Mouse (Mus musculus): ENCODE measurements around the gene Gabrg3.
"Not testable (repeated sequence)": the region's sequence is repeated elsewhere in the genome, so short reads cannot be mapped to it uniquely, and the experiment has no call there.

Gene Gabrg3

DNA sequence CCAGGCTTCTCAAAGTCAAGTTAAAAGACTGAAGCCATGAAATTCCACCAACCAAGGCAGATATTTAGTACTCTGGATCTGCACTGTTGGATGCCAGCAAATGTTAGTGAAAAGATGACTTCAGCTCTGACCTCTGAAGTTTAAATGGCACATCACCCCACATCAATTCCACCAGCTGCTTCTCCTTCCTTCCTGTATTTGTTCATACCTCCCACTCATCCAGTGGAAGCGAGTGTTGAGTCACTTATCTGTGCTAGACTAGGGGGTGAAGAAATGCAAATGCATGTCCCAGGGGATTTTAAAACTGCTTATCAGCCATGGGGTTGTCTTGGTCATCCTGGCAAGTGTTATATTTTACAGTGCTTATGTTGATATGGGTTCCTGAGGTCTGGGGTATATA, 79.7 kb downstream of the Gabrg3 start:
- no peak for DNase-seq

DNA sequence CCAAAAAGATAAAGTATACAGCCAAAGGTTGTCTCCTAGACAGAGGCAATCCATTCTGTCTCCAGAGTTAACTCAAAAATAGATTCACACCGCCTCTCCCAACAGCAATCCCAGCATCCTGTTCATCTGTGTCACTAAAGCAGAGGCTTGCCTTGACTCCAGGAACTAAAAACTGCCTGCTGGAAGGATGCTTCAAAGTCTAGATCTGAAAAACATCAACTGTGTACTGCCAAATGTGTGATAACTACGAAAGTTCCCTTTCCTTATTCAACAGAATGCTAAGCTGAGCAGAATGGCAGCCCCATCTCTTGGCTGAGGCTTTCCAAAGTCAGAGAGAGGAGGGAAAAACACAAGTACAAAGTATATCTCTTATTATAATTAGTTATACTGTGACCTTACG, 90.3 kb downstream of the Gabrg3 start:
- DNase-seq, result no peak

GRCm38 (mm10) chr7:57294127-57294526, 92.9 kb downstream of the Gabrg3 start:
- DNase-seq, result no peak

DNA sequence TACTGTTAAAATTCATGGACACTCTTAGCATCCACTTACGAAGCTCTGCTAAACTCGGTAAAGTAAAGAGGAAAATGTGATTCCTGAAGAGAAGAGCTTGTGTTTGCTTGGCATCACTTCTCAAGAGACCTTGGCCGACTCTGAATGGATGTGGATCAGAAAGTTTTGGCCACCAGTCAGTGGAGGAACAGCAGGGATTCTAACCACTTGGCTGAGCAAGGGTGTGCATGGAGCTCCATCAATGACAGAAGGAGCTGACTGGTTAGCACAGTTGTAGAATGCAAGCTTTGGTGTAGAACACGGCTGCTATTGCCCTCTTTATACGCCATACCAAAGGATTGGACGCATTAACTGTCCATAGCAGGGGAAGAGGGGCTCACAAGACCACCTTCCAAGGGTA, 93.4 kb downstream of the Gabrg3 start:
- DNase-seq, result no peak

GRCm38 (mm10) chr7:57283186-57283585, 103.8 kb downstream of the Gabrg3 start:
- no peak for DNase-seq

- DNase-seq, result no peak
Measured at GRCm38 (mm10) chr7:57278841-57279240, 108.1 kb downstream of the Gabrg3 start.

- no peak for DNase-seq
Measured at GRCm38 (mm10) chr7:57260201-57260600, 126.8 kb downstream of the Gabrg3 start.

DNA sequence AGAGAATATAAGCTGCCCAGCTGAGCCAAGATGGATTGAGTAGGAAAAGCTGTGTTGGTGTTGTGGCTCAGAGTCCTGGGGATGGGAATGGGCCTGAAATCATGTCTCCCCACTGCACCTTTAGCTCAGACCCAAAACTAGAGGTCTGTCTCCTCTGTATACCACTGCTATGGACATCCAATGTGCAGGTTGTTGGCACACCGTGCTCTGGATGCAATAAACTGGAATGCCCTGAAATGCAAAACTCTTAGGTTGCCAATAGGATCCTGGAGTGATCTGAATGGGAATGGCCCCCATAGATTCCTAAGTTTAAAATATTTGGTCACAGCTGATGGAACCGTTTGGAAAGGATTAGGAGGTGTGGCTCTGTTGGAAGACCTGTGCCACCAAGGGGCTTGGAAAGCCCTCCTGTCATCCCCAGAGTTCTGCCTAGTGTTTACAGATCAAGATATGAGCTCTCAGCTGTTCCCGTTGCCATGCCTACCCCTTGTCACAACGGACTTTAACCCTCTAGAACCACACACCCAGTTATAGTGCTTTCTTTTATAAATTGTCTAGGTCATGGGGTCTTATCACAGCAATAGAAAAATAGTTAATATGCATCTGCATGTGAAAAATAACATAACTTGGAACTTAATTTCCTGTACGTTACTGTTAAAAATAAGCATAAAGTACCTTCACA, 128.0 kb downstream of the Gabrg3 start:
- no peak for DNase-seq

DNA sequence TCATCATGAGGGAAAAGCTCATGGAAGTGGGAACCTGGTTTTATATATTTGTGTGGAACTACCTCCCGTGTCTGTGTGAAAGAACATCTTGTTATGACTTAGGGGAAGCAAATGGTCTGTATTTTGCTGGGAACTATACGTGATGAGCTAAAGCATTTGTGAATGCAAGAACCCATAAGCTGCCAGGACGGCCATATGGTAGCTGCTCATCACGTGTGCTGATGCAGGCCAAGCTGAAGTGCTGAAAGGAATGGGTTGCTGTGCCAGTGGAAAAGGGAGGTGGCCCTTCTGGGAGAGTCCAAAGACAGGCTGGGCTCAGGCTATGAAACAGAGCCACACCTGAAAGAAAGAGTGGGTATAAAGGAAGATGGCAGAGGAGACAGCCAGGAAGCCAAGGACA, 143.0 kb downstream of the Gabrg3 start:
- no peak for DNase-seq

DNA sequence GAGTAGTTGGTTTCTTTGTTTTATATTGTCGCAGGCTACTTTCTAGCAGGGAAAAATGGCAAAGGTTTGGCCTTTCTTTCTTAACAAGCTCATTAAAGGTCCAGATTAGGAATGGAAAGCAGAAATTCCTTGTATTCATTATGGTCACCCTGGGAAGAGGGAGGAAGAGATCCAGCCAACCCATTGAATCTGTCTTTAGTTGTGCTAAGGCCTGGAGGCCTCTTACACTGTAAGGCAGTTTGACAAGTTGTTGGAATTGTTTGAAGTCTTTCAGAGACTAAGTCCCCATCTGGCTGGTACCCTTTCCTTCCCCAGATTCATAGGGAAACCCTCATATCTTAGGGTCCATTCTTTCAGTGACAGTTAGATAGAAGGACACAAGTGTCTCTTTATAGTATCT, 172.9 kb downstream of the Gabrg3 start:
- DNase-seq, result no peak

GRCm38 (mm10) chr7:57186015-57186414, 201.0 kb downstream of the Gabrg3 start:
- DNase-seq, result no peak

- not testable (repeated sequence) for DNase-seq
Measured at GRCm38 (mm10) chr7:57175891-57176545, 211.0 kb downstream of the Gabrg3 start.

DNA sequence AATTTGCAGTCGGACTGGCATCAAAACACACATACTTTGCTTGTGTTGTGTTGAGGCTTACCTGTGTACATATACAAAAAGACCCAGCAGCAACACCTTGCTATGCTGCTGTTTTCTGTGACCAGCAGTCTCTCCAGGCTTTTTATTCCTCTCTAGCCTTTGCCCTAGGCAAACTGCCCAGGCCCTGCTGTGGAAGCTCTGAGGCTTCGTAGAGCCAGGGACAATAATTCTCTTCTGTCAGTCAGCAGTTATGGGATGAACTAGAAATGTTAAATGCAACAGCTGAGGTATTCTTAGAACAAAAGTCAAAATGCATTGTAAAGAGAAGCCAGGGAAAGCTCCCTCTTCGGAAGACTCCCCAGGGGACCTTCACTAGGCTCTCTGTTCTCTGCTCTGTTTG, 220.1 kb downstream of the Gabrg3 start:
- no peak for DNase-seq

- peak; percentile 10 for DNase-seq
Measured at GRCm38 (mm10) chr7:57158211-57158610, 228.8 kb downstream of the Gabrg3 start.

DNA sequence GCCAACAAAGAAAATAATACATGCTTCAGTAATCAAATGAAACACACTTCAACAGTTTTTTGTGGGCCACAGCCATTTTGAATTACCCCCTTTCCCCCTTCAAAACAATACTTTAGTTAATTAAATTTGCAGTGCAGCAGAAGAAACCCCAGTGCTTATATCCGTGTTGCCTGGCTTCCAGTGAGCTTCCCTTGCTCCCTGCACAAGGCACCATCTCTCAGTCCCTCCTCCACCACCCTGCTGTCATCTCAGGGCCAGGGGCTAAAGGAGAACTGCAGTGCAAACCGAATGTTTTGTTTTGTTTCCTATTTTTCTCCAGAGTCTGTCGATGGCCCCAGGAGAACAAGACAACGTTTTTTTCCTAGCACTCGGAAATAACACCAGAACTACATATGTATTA, 233.2 kb downstream of the Gabrg3 start:
- no peak for DNase-seq

DNA sequence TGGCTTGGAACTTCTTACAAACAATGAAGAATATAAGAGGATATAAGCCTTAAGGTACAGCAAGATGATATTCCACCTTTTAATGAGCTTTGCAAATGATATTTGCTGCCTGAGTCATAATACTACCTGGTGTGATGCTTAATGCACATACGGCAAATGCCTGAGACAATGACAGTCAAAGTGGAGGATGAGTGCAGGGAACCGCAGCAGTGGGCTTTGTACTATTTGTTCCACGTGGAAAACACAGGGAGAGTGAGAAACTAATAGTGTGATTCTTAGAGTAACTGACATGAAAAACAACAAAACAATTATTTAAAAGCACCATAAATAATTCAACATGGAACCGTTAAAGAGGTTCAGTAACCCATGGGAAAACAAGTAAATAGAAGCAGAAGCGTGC, 236.2 kb downstream of the Gabrg3 start:
- DNase-seq, result no peak

GRCm38 (mm10) chr7:57138072-57138704, 248.8 kb downstream of the Gabrg3 start:
- DNase-seq, result no peak

DNA sequence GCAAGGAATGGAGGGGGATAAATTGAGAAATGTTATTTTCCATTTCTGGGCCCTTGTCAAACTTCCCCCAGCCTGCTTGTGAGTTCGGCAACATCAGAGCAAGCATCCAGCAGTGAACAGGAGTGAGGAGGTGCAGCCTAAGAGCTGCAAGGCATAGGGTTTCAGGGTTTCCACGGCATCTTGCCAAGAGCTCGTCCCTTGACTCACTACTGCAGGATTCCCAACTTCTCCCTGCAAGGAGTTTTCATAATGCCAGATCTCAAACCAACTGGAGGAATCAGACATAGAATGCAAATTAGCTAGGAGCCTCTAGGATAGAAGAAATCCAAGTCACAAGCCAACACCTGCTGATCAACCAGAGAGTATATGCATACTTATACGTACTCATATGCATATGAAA, 254.0 kb downstream of the Gabrg3 start:
- no peak for DNase-seq

- no peak for DNase-seq
Measured at GRCm38 (mm10) chr7:57132471-57132870, 254.5 kb downstream of the Gabrg3 start.

DNA sequence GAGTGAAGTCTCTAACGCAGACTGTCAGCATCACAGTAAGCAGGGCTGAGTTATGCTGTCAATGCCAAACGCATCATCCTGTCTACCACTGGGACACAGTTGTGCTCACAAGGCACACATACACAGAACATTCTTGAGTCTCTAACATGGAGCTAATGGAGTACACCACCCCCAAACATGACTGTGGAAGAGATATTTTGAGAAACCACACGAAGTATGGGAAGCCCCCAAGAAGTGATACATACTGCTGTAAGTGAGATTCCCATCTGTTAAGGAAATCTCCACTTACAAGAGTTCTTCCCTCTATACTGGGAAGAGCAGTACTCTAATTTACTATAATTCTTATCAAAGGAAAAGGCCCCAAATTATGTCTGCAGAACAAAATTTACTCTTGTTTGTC, 286.9 kb downstream of the Gabrg3 start:
- DNase-seq, result no peak

DNA sequence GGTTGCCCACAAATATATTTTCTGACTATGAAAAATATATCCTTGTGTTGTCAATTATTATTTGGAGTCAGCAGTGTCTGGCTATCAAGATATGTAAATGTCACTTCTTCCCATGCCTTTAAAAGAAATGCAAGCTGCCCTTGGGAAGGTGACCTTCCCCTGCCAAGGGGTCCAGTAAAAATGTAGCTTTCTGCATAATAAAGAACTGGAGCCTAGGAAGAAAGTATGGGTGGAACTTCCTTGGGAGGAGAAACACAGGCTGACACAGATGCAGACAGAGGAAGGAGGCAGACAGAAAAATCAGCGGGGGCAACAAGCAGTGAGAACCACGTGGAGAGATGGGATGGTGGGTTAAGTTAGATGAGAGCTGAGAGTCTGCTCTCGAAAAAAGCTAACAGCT, 304.9 kb downstream of the Gabrg3 start:
- DNase-seq, result no peak

DNA sequence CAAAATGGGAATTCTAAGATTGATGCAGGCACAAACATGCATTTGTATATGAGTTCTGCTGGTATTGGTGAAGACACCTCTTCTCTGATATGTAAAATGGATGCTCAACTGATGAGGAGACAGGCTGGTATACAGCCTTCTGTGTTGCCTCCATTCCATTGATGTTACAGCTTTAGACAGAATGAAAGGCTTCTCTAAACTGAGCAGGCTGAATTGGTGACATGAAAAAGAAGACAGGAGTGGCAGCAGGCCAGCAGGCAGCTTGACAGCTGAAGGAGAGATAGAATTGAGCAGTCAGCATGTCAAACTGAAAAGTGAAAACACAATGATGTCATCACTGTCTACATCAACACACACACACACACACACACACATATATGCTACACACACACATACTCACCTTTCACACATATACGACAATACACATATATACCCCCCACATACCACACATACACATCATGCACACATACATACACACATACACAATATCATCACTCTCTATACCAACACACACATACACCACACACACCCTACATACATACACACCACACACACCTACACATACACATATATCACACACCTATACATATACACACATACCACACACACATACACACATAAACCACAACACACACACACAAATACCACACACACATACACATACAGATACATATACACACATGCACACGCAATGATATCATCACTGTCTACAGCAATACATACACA, 315.4 kb downstream of the Gabrg3 start:
- no peak for DNase-seq

GRCm38 (mm10) chr7:57065398-57065797, 321.6 kb downstream of the Gabrg3 start:
- DNase-seq, result no peak

Measured in lung, postnatal 14 days (tissue).